Mouse (Mus musculus): Measurements from ENCODE around the gene D1Ertd622e.
"Not testable (repeated sequence)": the region's sequence is repeated elsewhere in the genome, so short reads cannot be mapped to it uniquely, and the experiment has no call there.

Gene D1Ertd622e

DNA sequence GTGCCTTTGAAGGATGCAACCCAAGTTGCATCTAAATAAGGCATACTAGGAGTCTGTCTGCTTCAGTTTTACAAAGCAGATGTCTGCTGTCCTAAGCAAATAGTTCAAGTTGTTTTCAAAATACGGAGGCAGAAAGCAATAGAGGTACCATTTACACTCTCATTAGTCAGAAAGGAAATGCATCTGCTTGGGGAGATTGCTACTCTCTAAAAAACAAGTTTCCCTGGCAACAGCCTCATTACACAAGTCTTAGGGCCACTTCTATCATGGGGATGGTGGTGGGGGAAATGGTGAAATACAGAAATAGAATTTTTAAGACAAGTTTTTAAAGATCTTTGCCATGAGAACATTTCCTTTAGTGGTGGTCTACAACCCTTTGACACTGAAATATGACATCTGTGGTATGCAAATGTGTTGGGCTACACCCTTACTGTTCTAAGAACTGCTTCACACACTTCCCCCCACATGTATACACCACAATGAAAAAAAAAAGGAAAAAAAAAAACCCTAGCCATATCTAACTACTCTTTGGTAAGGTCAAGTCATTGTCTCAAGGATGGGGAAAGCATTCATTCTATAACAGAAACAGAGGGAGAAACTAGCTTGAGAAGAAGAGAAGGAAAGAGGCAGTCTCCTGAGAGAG, 38.5 kb downstream of the D1Ertd622e start:
- no peaks in the 10 kb centered on the region for H3K36me3 ChIP-seq (ENCODE audit: control insufficient read depth, insufficient read depth, low read length, poor library complexity, severe bottlenecking)
- H3K27me3 ChIP-seq (ENCODE audit: control insufficient read depth, insufficient read depth, low read length, poor library complexity, severe bottlenecking): no peaks in the 10 kb centered on the region
- peak; percentile 65 for DNase-seq (ENCODE audit: low read depth, low spot score)

DNA sequence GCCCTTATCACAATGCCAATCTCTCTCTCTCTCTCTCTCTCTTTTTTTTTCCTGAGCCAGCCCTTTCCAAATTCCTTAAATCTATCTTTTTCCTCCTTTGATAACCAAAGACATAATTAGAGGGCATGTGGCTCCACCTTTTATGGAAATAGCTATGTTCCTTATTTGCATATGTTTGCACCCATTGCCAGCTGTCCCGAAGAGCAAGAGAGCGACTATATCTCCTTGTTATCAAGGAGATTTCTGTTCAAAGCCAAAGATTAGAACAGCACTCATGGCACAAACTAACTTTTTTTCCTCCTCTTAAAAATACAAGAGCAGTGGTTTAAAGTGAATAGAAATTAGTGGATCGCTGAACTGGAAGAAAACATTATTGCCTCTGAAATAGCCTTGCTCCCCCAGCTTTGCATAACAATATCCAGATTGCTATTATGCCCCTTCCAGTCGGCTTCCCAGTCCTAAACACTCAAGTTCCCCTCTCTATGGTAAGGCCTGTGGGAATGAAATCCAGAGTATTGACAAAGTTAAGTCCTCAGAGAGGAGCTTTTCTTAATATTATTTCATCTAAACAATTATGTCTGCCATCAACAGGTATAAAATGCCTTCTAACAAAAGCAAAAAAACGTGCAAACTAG, 39.2 kb downstream of the D1Ertd622e start:
- no peaks in the 10 kb centered on the region for H3K36me3 ChIP-seq (ENCODE audit: control insufficient read depth, insufficient read depth, low read length, poor library complexity, severe bottlenecking)
- DNase-seq (ENCODE audit: low read depth, low spot score): no peak
- H3K27me3 ChIP-seq (ENCODE audit: control insufficient read depth, insufficient read depth, low read length, poor library complexity, severe bottlenecking): no peaks in the 10 kb centered on the region

DNA sequence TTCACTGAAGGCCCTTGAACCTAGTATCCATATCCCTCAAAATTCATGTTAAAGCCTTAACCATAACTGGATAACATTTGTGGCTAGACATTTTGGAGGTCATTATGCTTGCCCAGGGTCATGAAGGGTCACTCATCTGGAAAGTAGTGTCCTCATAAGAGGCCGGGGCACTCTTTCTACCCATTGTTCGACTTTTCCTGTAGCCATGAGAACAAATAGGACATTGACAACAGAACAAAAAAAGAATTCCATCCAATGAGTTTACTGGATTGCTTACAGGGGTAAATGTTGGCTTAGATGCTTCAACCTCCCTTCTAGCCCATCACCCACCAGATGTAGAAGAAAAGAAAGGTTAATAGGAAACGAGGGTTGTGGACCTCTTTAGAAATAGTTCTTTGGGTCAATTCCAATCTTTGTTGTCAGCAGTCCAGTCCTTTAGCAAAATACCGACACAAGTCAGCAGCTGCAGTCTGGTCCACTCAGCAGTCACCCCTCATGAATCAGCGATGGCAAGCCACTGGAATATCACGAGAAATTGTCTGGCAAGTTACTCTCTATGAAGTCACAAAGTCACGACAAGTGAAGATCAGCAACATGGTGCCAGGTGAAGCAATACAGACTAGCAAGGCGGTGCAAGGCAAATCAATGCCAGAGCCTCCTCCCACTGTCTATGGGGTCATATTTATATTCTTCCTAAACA, 42.1 kb downstream of the D1Ertd622e start:
- no peak for DNase-seq (ENCODE audit: low read depth, low spot score)
- Histone ChIP-seq H3K36me3 (ENCODE audit: control insufficient read depth, insufficient read depth, low read length, poor library complexity, severe bottlenecking) (no peaks in the 10 kb centered on the region), H3K27me3 (ENCODE audit: control insufficient read depth, insufficient read depth, low read length, poor library complexity, severe bottlenecking) (no peaks in the 10 kb centered on the region)

- DNase-seq (ENCODE audit: low read depth, low spot score): no peak
- no peaks in the 10 kb centered on the region for H3K36me3 ChIP-seq (ENCODE audit: control insufficient read depth, insufficient read depth, low read length, poor library complexity, severe bottlenecking)
- no peaks in the 10 kb centered on the region for H3K27me3 ChIP-seq (ENCODE audit: control insufficient read depth, insufficient read depth, low read length, poor library complexity, severe bottlenecking)
Observed at GRCm38 (mm10) chr1:97615525-97615924, 46.3 kb downstream of the D1Ertd622e start.

DNA sequence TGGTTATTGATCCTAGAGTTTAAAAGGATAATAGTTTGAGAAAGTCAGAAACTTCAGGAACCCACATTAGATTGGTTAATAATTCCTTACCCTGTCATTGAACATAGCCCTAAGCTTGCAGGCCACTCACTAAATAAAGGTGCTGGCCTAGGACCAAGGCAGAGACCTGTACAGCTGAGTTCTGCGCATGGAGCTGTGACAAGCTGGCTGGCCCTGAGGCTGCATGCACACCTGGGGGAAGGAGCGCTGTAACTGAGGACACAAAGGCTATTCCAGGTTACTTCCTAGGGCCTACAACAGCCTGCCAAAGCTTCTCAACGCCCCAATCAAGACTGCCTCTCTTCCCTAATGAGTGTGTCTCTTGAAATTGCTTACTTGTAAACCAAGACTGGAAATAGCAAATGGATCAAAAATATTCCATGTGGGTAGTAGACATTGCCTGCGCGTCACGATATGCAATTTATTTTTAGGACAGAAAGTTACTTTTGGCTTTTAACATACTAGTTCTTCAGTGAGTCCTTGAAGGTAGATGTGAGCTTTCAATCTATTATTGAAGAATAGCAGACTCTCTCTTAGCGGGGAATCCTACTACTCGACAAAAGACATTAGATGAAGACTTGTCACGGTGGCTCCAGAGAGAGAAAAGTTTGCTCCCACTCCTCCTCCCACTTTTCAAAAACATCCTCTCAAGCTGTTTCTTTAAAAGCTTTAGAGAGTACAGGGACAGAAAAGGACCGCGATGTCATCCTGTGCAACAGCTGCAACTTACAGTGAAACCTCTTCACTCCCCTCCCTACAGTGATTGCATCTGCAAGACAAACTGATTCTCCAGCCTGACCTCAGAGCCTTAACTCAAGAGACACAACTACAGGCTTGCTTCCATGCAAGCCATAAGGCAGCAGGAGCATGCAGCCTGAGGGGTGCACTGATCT, 47.1 kb downstream of the D1Ertd622e start:
- H3K36me3 ChIP-seq (ENCODE audit: control insufficient read depth, insufficient read depth, low read length, poor library complexity, severe bottlenecking): no peaks in the 10 kb centered on the region
- H3K27me3 ChIP-seq (ENCODE audit: control insufficient read depth, insufficient read depth, low read length, poor library complexity, severe bottlenecking): no peaks in the 10 kb centered on the region
- no peak for DNase-seq (ENCODE audit: low read depth, low spot score)

DNA sequence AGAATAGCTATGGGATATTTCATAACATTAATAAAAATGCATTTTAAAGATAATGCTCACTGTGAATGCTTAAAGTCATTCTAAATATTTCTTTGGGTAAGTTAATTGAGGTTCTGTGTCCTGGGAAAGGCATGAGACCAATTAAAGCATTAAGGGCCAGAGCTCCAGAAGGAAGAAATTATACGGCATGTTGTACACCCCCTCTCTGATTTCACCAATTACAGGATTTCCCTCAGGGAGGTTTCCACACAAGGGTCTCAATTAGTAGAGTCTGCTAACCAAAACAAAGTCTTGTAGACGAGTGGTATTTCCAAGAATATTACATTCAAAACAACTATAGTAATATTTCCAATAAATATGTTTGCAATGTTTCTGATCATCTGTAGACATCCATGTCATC, 50.1 kb downstream of the D1Ertd622e start:
- no peaks in the 10 kb centered on the region for H3K27me3 ChIP-seq (ENCODE audit: control insufficient read depth, insufficient read depth, low read length, poor library complexity, severe bottlenecking)
- no peak for DNase-seq (ENCODE audit: low read depth, low spot score)
- no peaks in the 10 kb centered on the region for H3K36me3 ChIP-seq (ENCODE audit: control insufficient read depth, insufficient read depth, low read length, poor library complexity, severe bottlenecking)

GRCm38 (mm10) chr1:97603361-97603760, 58.5 kb downstream of the D1Ertd622e start:
- no peaks in the 10 kb centered on the region for H3K27me3 ChIP-seq (ENCODE audit: control insufficient read depth, insufficient read depth, low read length, poor library complexity, severe bottlenecking)
- DNase-seq (ENCODE audit: low read depth, low spot score): no peak
- H3K36me3 ChIP-seq (ENCODE audit: control insufficient read depth, insufficient read depth, low read length, poor library complexity, severe bottlenecking): no peaks in the 10 kb centered on the region

DNA sequence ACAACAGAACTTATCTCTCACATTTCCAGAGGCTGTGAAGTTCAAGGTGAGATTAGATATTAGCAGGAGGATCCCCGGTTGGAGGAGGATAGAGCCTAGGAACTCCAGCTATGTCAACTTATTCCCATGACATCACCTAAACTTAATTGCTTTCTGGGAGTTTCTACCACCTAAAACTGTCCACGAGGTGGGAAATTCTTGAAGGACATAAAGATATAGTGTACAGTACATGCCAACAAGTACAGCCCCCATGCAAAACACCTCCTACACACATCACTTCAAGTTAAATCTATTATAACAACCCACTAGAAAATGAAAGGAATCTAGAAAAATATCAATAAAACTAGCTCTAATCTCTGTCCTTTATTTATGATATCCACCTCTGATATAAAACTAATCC, 61.5 kb downstream of the D1Ertd622e start:
- DNase-seq (ENCODE audit: low read depth, low spot score): no peak
- H3K27me3 ChIP-seq (ENCODE audit: control insufficient read depth, insufficient read depth, low read length, poor library complexity, severe bottlenecking): no peaks in the 10 kb centered on the region
- H3K36me3 ChIP-seq (ENCODE audit: control insufficient read depth, insufficient read depth, low read length, poor library complexity, severe bottlenecking): no peaks in the 10 kb centered on the region

- Histone ChIP-seq H3K27me3 (ENCODE audit: control insufficient read depth, insufficient read depth, low read length, poor library complexity, severe bottlenecking) (no peaks in the 10 kb centered on the region), H3K36me3 (ENCODE audit: control insufficient read depth, insufficient read depth, low read length, poor library complexity, severe bottlenecking) (no peaks in the 10 kb centered on the region)
- no peak for DNase-seq (ENCODE audit: low read depth, low spot score)
Observed at GRCm38 (mm10) chr1:97599101-97599500, 62.8 kb downstream of the D1Ertd622e start.

DNA sequence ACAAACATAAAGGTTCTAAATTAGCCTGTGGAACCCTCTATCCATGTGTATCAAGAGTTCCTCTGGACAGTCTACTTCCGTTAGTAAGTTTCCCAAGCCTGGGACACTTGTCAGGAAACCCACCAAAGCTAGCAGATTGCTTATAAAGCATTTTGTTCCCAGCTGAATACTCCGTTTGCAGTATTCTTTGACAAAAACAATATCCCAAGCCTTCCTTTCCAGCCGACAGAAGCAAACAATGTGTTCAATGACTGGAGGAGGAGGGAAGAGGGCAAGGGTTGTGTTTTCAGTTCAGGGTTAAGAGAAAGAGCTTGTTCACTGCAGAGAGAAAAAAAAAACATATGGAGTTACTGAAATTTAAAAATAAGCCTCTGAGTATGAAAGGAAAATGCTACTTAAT, 73.3 kb downstream of the D1Ertd622e start:
- no peaks in the 10 kb centered on the region for H3K27me3 ChIP-seq (ENCODE audit: control insufficient read depth, insufficient read depth, low read length, poor library complexity, severe bottlenecking)
- DNase-seq (ENCODE audit: low read depth, low spot score): no peak
- H3K36me3 ChIP-seq (ENCODE audit: control insufficient read depth, insufficient read depth, low read length, poor library complexity, severe bottlenecking): no peaks in the 10 kb centered on the region

GRCm38 (mm10) chr1:97585106-97585505, 76.8 kb downstream of the D1Ertd622e start:
- H3K36me3 ChIP-seq (ENCODE audit: control insufficient read depth, insufficient read depth, low read length, poor library complexity, severe bottlenecking): no peaks in the 10 kb centered on the region
- no peak for DNase-seq (ENCODE audit: low read depth, low spot score)
- no peaks in the 10 kb centered on the region for H3K27me3 ChIP-seq (ENCODE audit: control insufficient read depth, insufficient read depth, low read length, poor library complexity, severe bottlenecking)

DNA sequence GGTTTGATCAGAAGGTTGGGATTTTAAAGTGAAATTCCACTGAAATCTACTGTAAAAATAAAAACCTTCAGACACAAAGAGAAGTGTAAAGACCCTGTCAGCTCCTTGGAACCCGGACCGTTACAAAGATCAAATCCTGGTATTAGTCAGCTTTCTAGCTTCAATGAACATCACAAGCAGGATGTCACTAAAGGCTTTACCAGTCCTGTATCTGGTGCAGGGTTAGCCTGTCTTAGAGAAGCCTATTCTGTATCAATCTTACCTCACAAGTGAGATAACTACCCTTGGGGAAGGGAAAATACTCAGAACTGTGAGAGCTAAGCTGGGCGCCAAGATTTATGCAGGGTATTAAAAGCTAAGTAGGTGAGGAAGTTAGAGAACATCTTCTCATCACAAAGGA, 77.7 kb downstream of the D1Ertd622e start:
- DNase-seq (ENCODE audit: low read depth, low spot score): no peak
- Histone ChIP-seq H3K27me3 (ENCODE audit: control insufficient read depth, insufficient read depth, low read length, poor library complexity, severe bottlenecking) (no peaks in the 10 kb centered on the region), H3K36me3 (ENCODE audit: control insufficient read depth, insufficient read depth, low read length, poor library complexity, severe bottlenecking) (no peaks in the 10 kb centered on the region)

DNA sequence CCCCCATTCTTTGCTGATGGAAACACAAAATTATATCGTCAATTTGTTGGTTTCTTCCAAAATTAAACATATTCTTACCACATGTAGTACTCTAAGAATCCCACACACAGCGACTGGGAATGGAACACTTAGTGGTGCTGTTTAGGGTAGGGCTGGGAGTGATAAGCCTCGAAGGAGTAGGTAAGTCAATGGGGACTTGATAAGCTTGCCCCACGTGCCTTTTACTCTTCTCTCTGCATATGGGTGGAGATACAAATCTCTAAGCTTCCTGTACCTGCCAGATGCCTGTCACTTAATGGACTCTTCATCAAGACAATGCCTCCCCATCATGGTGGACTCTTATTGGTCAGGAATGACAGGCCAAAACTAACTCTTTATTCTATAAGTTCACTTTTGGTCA, 78.8 kb downstream of the D1Ertd622e start:
- DNase-seq (ENCODE audit: low read depth, low spot score): no peak
- H3K27me3 ChIP-seq (ENCODE audit: control insufficient read depth, insufficient read depth, low read length, poor library complexity, severe bottlenecking): no peaks in the 10 kb centered on the region
- no peaks in the 10 kb centered on the region for H3K36me3 ChIP-seq (ENCODE audit: control insufficient read depth, insufficient read depth, low read length, poor library complexity, severe bottlenecking)

GRCm38 (mm10) chr1:97580680-97581079, 81.2 kb downstream of the D1Ertd622e start:
- H3K27me3 ChIP-seq (ENCODE audit: control insufficient read depth, insufficient read depth, low read length, poor library complexity, severe bottlenecking); DNase-seq (ENCODE audit: low read depth, low spot score); H3K36me3 ChIP-seq (ENCODE audit: control insufficient read depth, insufficient read depth, low read length, poor library complexity, severe bottlenecking): not testable (repeated sequence)
